Mouse (Mus musculus): ENCODE measurements around the gene Trim63. TPM values are rescaled to one million over a fixed set of nuclear protein-coding genes. Genes with fewer than 3 reads are reported as not detected.

The Trim63 gene
- 1.8 and 3.1 TPM in 2 replicates for polyA plus RNA-seq (2012; rRNA removed)

GRCm38 (mm10) chr4:134314876-134315275 is at the start of gene Trim63:
Gene Trim63 (plus strand): TSS chr4:134315120.

DNA sequence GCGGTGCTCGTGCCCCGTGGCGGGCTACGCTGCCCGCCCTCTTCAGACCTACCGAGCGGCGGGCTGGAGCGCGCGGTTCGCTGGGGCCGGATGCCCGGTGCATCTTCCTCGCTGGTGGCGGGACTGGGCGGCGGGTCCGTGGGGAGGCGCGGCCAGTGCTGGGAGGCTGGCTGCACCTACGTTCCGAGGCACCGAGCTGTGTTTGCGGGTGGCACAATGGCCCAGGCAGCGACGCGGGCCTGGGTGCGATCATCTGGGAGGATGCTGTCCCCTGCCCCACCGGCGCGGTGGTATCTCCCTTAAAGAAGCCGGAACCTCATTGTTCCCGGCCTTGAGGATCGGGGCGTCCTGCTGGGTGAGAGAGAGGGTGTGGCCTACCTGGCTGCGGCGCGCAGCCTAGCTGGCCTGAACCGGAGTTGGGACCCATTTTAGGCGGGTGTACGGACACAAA is 27.3 kb upstream of the Trim63 start, which contains the start of gene Pdik1l:
TSS of gene Pdik1l (minus strand) at position 321 of the 451 bp plus-strand sequence.

GRCm38 (mm10) chr4:134343071-134344031 is 28.4 kb downstream of the Trim63 start, which contains the start of gene Slc30a2:
Gene Slc30a2 (plus strand): TSS chr4:134343181.

Other genes starting within 250 kb of the Trim63 start
- 3.4 and 4.2 TPM in 2 replicates for gene Cd52, start 220.0 kb upstream of the Trim63 start, polyA plus RNA-seq (2012; rRNA removed)
- gene Ubxn11, start 212.6 kb upstream of the Trim63 start, polyA plus RNA-seq (2012; rRNA removed): 9.2 and 11.2 TPM in 2 replicates
- gene Sh3bgrl3, start 186.3 kb upstream of the Trim63 start, polyA plus RNA-seq (2012; rRNA removed): 164 and 169 TPM in 2 replicates
- gene Cep85, start 128.0 kb upstream of the Trim63 start, polyA plus RNA-seq (2012; rRNA removed): 33.3 and 37.3 TPM in 2 replicates
- gene Gm7534, start 112.1 kb upstream of the Trim63 start, polyA plus RNA-seq (2012; rRNA removed): 0.10 TPM in 1 of 2 replicates, not detected in the other
- gene Catsper4, start 87.7 kb upstream of the Trim63 start, polyA plus RNA-seq (2012; rRNA removed): not detected in 2 replicates
- 0.25 and 0.62 TPM in 2 replicates for gene Cnksr1, start 76.7 kb upstream of the Trim63 start, polyA plus RNA-seq (2012; rRNA removed)
- 0.08 TPM in 1 of 2 replicates, not detected in the other for gene E130218I03Rik, start 71.5 kb upstream of the Trim63 start, polyA plus RNA-seq (2012; rRNA removed)
- gene Zfp593, start 69.5 kb upstream of the Trim63 start, polyA plus RNA-seq (2012; rRNA removed): 14.1 and 15.2 TPM in 2 replicates
- 0.31 TPM in 1 of 2 replicates, not detected in the other for gene Gm30191, start 68.2 kb upstream of the Trim63 start, polyA plus RNA-seq (2012; rRNA removed)
- 7.5 and 8.5 TPM in 2 replicates for gene Grrp1, start 61.0 kb upstream of the Trim63 start, polyA plus RNA-seq (2012; rRNA removed)
- 9.3 and 14.4 TPM in 2 replicates for gene Pdik1l, start 27.2 kb upstream of the Trim63 start, polyA plus RNA-seq (2012; rRNA removed)
- gene Slc30a2, start 28.1 kb downstream of the Trim63 start, polyA plus RNA-seq (2012; rRNA removed): 0.07 TPM in 1 of 2 replicates, not detected in the other
- 0.22 and 0.68 TPM in 2 replicates for gene Extl1, start 68.7 kb downstream of the Trim63 start, polyA plus RNA-seq (2012; rRNA removed)
- 12.0 and 14.2 TPM in 2 replicates for gene Pafah2, start 81.2 kb downstream of the Trim63 start, polyA plus RNA-seq (2012; rRNA removed)
- 1,055 and 1,621 TPM in 2 replicates for gene Stmn1, start 153.2 kb downstream of the Trim63 start, polyA plus RNA-seq (2012; rRNA removed)
- gene Paqr7, start 181.6 kb downstream of the Trim63 start, polyA plus RNA-seq (2012; rRNA removed): 2.3 and 3.2 TPM in 2 replicates
- 15.3 and 19.8 TPM in 2 replicates for gene Aunip, start 195.9 kb downstream of the Trim63 start, polyA plus RNA-seq (2012; rRNA removed)
- 78.0 and 94.1 TPM in 2 replicates for gene Mtfr1l, start 220.3 kb downstream of the Trim63 start, polyA plus RNA-seq (2012; rRNA removed)
- gene Selenon, start 237.0 kb downstream of the Trim63 start, polyA plus RNA-seq (2012; rRNA removed): 25.8 and 47.2 TPM in 2 replicates

Data from central nervous system, embryonic 11.5 days (tissue).